Mouse (Mus musculus): ENCODE data around the gene Cnnm3.

GRCm38 (mm10) chr1:36547981-36548598, 36.4 kb downstream of the Cnnm3 start:
- TF ChIP-seq CTCF (IDR thresholded peaks at IDR 0.05; ENCODE audit: control insufficient read depth, insufficient read depth, low read length) = no peak
- no peak for TF ChIP-seq POLR2A (IDR thresholded peaks at IDR 0.05; ENCODE audit: borderline replicate concordance, control insufficient read depth, low read depth, low read length)
